Mouse (Mus musculus) intestine, postnatal 0 days (tissue): Measurements from ENCODE around the gene Prkcd. TPM values are rescaled to one million over a fixed set of nuclear protein-coding genes. Genes with fewer than 3 reads are reported as not detected.
A peak's percentile ranks its signal among the peaks of the same experiment; 100 is the strongest.

Experiments used
- ATAC-seq: fragments of 200-750 bp; cut with Nextera tagmentation; 2 replicates; pipeline ENCODE4 v1.8.0; 2017; ENCODE audit warnings: mild to moderate bottlenecking, moderate TSS enrichment, moderate library complexity
- H3K27ac ChIP-seq: fragments of 300-500 bp; sonication (generic); 2 replicates; pipeline ENCODE4 v1.5.1; 2014; ENCODE audit warnings: mild to moderate bottlenecking, low read depth, low read length, moderate library complexity
- H3K27me3 ChIP-seq: fragments of 300-500 bp; sonication (generic); replicated peaks from 2 replicates; pipeline ENCODE4 v1.6.1; 2014; ENCODE audit warnings: low read length, mixed read lengths; ENCODE audit not compliant: control insufficient read depth, insufficient read depth
- H3K36me3 ChIP-seq: fragments of 300-500 bp; sonication (generic); 2 replicates; pipeline ENCODE4 v1.6.1; 2014; ENCODE audit warnings: mild to moderate bottlenecking, moderate library complexity; ENCODE audit not compliant: control insufficient read depth, insufficient read depth
- H3K4me1 ChIP-seq: fragments of 300-500 bp; sonication (generic); replicated peaks from 2 replicates; pipeline ENCODE4 v1.6.1; 2014; ENCODE audit warnings: antibody characterized with exemption, low read length, mixed read lengths; ENCODE audit not compliant: control insufficient read depth, insufficient read depth
- H3K4me2 ChIP-seq: fragments of 300-500 bp; sonication (generic); replicated peaks from 2 replicates; pipeline ENCODE4 v1.6.1; 2014; ENCODE audit warnings: low read depth, mild to moderate bottlenecking, moderate library complexity
- H3K4me3 ChIP-seq: fragments of 300-500 bp; sonication (generic); 2 replicates; pipeline ENCODE4 v1.5.1; 2014; ENCODE audit warnings: low read depth, low read length
- H3K9ac ChIP-seq: fragments of 300-500 bp; sonication (generic); 2 replicates; pipeline ENCODE4 v1.6.1; 2014; ENCODE audit warnings: mild to moderate bottlenecking, low read depth, low read length
- H3K9me3 ChIP-seq: fragments of 300-500 bp; sonication (generic); 2 replicates; pipeline ENCODE4 v1.6.1; 2016; ENCODE audit warnings: mixed run types; ENCODE audit not compliant: control insufficient read depth
- CTCF ChIP-seq: sonication (generic); IDR thresholded peaks from 2 replicates; pipeline ENCODE4 v1.5.1; 2016; ENCODE audit warnings: low read depth, mild to moderate bottlenecking, control low read depth, antibody characterized with exemption, moderate library complexity
- WGBS: fragments of 180-500 bp; shearing (Covaris S2); extraction: QIAGEN DNeasy Blood & Tissue Kit; methylation state at CpG from one replicate; pipeline ENCODE4 v1.1.7; 2014; 5-methylcytosine and 5-hydroxymethylcytosine counted together
- polyA plus RNA-seq: library from polyadenylated mRNA; unstranded; fragments of >200 nt; fragmentation: Nextera tagmentation; extraction: Ambion mirVana; gene quantifications from 2 replicates; pipeline ENCODE4 v1.2.1, GENCODE M21; 2015

The Prkcd gene
- polyA plus RNA-seq, 1 experiment from 2014 or later: 54.7 TPM

DNA sequence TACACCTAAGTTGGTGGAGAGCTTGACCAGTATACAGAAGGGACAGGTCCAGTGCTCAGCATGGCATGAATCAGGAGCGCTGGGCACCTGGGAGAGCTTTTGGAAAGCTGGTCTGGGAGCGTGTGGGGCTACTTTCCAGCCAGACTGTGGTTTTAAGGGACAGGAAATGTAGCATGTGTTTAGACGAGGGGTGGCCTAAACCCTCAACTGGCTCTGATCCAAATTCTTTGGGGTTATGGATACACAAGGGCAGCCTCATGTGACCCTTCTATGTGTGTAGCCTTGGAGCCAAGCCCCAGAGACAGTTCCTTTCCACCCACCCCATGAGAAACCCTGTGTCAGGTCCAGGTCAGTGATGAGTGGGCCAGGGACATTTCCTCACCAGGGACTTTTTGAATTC, 22.5 kb upstream of the Prkcd start:
- 62% methylated on average over 3 of the region's 3 CpGs for WGBS

DNA sequence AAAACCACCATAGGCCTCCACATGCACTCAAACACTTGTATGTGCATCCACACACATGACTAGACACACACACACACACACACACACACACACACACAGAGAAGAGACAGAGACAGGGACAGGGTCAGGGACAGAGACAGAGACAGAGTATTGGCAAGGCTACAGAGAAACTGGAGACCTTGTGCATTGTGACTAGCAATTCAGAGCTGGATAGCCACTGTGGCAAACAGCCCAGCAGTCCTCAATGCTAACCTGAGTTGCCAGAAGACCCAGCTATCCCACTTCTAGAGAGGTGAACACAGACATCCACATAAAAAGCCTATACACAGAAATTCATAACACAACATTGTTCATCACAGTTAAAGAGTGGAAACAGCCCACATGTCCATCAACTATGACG, 20.5 kb upstream of the Prkcd start:
- no peaks in the 10 kb centered on the region for H3K36me3 ChIP-seq
- H3K4me3 ChIP-seq: no peak overlapping the region
- no peak overlapping the region for H3K4me2 ChIP-seq
- no peak overlapping the region for H3K27ac ChIP-seq
- H3K4me1 ChIP-seq: peaks cover 4% of the 10 kb centered on the region
- no peaks in the 10 kb centered on the region for H3K27me3 ChIP-seq
- H3K9me3 ChIP-seq: no peaks in the 10 kb centered on the region
- 36% methylated on average over 1 of the region's 1 CpGs for WGBS
- no peak overlapping the region for H3K9ac ChIP-seq
- no peak for TF ChIP-seq CTCF
- no peak for ATAC-seq

More for the DNA sequence above, 22.5 kb upstream of the Prkcd start:
- Histone ChIP-seq H3K27ac (no peak overlapping the region), H3K36me3 (no peaks in the 10 kb centered on the region), H3K9ac (no peak overlapping the region), H3K4me1 (peaks cover 2% of the 10 kb centered on the region), H3K4me3 (no peak overlapping the region), H3K27me3 (no peaks in the 10 kb centered on the region), H3K9me3 (no peaks in the 10 kb centered on the region), H3K4me2 (no peak overlapping the region)
- ATAC-seq: no peak
- TF ChIP-seq CTCF: no peak

DNA sequence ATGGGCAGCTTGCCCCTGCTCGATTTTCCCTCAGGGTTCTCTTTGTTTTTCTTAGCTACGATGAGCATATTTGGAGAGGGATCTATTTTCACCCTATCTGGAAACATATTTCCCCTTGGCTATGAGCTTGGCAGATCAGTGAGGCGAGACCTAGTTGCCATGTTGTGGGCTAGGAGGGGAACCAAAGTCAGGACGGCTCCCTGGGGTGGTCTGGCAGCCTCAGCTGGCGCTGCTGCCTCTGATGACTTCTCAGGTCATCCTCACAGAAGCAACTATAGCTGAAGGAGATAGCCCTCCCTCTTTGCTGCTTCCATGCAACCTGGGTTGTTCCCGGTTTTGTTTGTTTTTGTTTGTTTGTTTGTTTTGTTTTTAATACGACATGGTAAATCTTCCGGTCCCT, 19.1 kb upstream of the Prkcd start:
- Histone ChIP-seq H3K36me3 (no peaks in the 10 kb centered on the region), H3K4me3 (no peak overlapping the region), H3K9ac (no peak overlapping the region), H3K27me3 (no peaks in the 10 kb centered on the region), H3K9me3 (no peaks in the 10 kb centered on the region), H3K4me2 (no peak overlapping the region), H3K27ac (no peak overlapping the region), H3K4me1 (peaks cover 4% of the 10 kb centered on the region)
- no peak for ATAC-seq
- WGBS: 67% methylated on average over 8 of the region's 8 CpGs
- no peak for TF ChIP-seq CTCF

DNA sequence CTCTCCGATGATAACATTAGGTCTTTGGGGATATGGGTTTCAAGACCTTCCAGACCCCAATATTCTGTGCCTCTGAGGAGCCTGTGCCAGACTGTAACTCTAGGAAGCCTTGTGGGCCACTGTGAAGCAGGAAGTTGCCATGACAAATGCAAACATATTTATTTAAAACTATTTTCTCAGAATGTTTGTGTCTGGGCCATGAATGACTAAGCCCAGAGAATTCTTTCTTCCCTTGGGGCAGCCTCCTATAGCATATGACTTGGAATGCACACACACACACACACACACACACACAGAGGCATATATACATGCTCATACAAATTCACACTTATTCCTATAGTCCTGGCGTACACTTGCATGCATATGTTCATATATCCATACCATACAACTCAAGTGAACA, 18.0 kb upstream of the Prkcd start:
- no peak overlapping the region for H3K27ac ChIP-seq
- 80% methylated on average over 2 of the region's 2 CpGs for WGBS
- H3K4me3 ChIP-seq: no peak overlapping the region
- no peaks in the 10 kb centered on the region for H3K9me3 ChIP-seq
- no peak overlapping the region for H3K9ac ChIP-seq
- H3K4me2 ChIP-seq: no peak overlapping the region
- ATAC-seq: 0 out of 2 replicates have a peak, but pooled peaks have one; percentile 2
- no peaks in the 10 kb centered on the region for H3K27me3 ChIP-seq
- peaks cover 4% of the 10 kb centered on the region for H3K4me1 ChIP-seq
- H3K36me3 ChIP-seq: no peaks in the 10 kb centered on the region
- no peak for TF ChIP-seq CTCF

DNA sequence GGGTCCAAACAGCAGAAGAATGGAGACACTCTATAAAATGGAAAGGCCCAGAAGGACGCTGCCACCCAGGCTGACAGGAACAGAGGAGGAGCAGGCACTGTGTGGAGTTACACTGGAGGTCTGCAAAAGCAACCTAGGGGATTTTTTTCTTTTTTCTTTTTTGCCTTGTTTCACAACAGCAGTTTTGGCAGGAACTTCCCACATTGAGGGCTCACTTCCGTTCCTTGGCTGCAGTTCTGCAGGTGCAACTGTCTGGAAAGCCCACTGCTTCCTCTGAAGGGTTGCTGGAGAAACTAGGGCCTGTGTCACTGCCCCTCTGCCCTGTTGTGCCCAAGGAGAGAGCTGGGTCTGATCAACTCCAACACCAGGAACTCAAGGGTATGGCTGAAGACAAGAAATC, 15.7 kb upstream of the Prkcd start:
- Histone ChIP-seq H3K9ac (no peak overlapping the region), H3K4me1 (peaks cover 4% of the 10 kb centered on the region), H3K27me3 (no peaks in the 10 kb centered on the region), H3K36me3 (no peaks in the 10 kb centered on the region), H3K27ac (no peak overlapping the region), H3K4me2 (no peak overlapping the region), H3K4me3 (no peak overlapping the region), H3K9me3 (no peaks in the 10 kb centered on the region)
- WGBS: 78% methylated on average over 2 of the region's 2 CpGs
- TF ChIP-seq CTCF: no peak
- ATAC-seq: no peak

DNA sequence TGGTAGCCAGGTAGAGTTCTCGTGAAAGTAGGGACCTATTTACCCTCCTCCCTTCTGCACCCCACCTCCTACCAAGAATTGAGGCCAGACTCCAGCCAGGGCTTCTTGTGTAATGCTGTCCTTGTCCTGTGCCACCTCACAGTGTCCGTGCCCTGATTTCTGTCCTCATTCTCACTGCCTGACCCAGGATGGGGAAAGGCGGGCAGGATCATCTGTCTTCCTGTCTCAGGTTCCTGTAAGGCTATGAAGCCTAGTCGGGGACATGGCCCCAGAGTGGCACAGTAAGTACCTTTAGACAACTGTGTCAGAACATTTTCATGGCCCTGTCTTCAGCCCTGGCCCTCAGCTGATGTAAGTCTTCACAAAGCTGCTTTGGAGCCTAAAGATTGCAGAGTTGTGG, 12.7 kb upstream of the Prkcd start:
- Histone ChIP-seq H3K36me3 (no peaks in the 10 kb centered on the region), H3K4me3 (no peak overlapping the region), H3K27me3 (no peaks in the 10 kb centered on the region), H3K27ac (no peak overlapping the region), H3K4me1 (peaks cover 14% of the 10 kb centered on the region), H3K9me3 (no peaks in the 10 kb centered on the region), H3K9ac (no peak overlapping the region), H3K4me2 (no peak overlapping the region)
- TF ChIP-seq CTCF: no peak
- no peak for ATAC-seq
- 85% methylated on average over 4 of the region's 4 CpGs for WGBS

DNA sequence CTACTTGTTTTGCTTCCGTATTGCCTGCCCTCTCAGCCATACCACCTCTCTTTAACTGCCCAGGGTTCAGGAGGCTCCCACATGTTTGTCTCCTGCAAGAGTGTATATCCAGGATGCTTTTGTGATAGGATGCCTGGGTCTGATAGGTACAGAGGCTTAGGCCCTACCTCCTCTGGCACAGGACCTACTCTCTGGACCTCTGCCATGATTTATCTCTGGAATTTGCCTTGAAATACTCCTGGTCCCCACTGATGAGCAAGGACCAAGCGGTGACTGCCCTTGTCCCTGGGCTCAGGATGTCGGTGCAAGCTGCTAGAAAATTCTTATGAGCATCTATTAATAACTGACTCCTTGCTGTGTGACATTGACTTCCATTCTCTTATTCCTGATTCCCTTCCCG, 12.0 kb upstream of the Prkcd start:
- Histone ChIP-seq H3K27ac (0 out of 2 replicates have a peak overlapping the region, but pooled peaks have one; percentile 46), H3K27me3 (no peaks in the 10 kb centered on the region), H3K36me3 (no peaks in the 10 kb centered on the region), H3K9me3 (no peaks in the 10 kb centered on the region), H3K9ac (no peak overlapping the region), H3K4me3 (no peak overlapping the region), H3K4me1 (peaks cover 16% of the 10 kb centered on the region), H3K4me2 (no peak overlapping the region)
- 81% methylated on average over 4 of the region's 4 CpGs for WGBS
- no peak for TF ChIP-seq CTCF
- ATAC-seq: no peak
